Mouse (Mus musculus): Measurements from ENCODE around the gene D330020A13Rik. TPM values are rescaled to one million over a fixed set of nuclear protein-coding genes. Genes with fewer than 3 reads are reported as not detected.

The D330020A13Rik gene
- polyA plus RNA-seq, 1 experiment from 2014 or later, result not detected

- WGBS, result 47% methylated on average over 9 of the region's 9 CpGs
- no peak for ATAC-seq (ENCODE audit: insufficient read depth, low FRiP score)
- no peak overlapping the region for H3K9ac ChIP-seq (ENCODE audit: low read length)
- H3K27ac ChIP-seq (ENCODE audit: low read length), result no peak overlapping the region
- no peaks in the 10 kb centered on the region for H3K27me3 ChIP-seq (ENCODE audit: control insufficient read depth, insufficient read depth, low read length)
- H3K36me3 ChIP-seq (ENCODE audit: control insufficient read depth, insufficient read depth, low read length), result no peaks in the 10 kb centered on the region
- H3K4me3 ChIP-seq (replicated peaks; ENCODE audit: low read length), result no peak overlapping the region
- H3K4me2 ChIP-seq (ENCODE audit: low read depth, low read length), result no peak overlapping the region
- peaks cover 10% of the 10 kb centered on the region; the same call in 1 of the 2 replicates for H3K4me1 ChIP-seq (ENCODE audit: control insufficient read depth, insufficient read depth, low read length)
- no peaks in the 10 kb centered on the region for H3K9me3 ChIP-seq (replicated peaks; ENCODE audit: control insufficient read depth, low read length)
These were observed 34.7 kb upstream of the D330020A13Rik start for GRCm38 (mm10) chr6:120259481-120259880.

DNA sequence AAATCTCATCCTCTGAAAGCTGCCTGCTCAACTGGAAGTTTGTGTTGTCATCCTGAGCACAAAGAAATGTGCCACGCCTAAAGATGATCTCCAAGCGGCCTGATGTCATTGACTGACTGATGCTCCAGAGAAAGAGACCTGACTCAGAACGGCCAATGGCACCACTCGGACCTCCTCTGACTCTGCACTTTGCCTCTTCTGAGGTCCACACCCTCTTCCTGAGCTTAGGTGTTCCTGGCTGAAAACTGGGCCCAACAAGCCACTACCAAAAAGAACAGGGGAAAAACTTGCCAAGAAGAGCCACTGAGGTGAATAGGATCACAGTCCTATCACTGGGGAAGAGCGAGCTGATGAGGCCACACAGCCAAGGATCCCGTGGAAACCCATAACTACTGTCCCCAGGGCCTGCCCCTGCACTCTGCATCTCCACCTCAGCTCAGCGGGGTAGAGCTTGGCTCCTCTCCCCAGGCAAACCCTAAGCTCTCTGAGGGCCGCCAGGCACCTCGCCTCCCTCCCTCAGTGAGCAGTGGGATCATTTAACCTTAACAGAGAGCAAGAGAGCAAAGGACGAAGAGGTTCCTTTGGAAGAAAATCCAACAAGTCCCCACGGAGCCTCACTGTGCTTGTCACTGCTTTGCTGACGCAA is 31.2 kb upstream of the D330020A13Rik start:
- H3K9ac ChIP-seq (ENCODE audit: low read length), result no peak overlapping the region
- H3K4me1 ChIP-seq (ENCODE audit: control insufficient read depth, insufficient read depth, low read length), result peaks cover 4% of the 10 kb centered on the region; the same call in 1 of the 2 replicates
- no peaks in the 10 kb centered on the region for H3K9me3 ChIP-seq (replicated peaks; ENCODE audit: control insufficient read depth, low read length)
- WGBS, result 62% methylated on average over 12 of the region's 12 CpGs
- H3K4me3 ChIP-seq (replicated peaks; ENCODE audit: low read length), result no peak overlapping the region
- no peak overlapping the region for H3K27ac ChIP-seq (ENCODE audit: low read length)
- H3K36me3 ChIP-seq (ENCODE audit: control insufficient read depth, insufficient read depth, low read length), result no peaks in the 10 kb centered on the region
- H3K27me3 ChIP-seq (ENCODE audit: control insufficient read depth, insufficient read depth, low read length), result no peaks in the 10 kb centered on the region
- ATAC-seq (ENCODE audit: insufficient read depth, low FRiP score), result no peak
- H3K4me2 ChIP-seq (ENCODE audit: low read depth, low read length), result no peak overlapping the region

GRCm38 (mm10) chr6:120263608-120264007 is 30.6 kb upstream of the D330020A13Rik start:
- Histone ChIP-seq H3K4me3 (replicated peaks; ENCODE audit: low read length) (no peak overlapping the region), H3K27me3 (ENCODE audit: control insufficient read depth, insufficient read depth, low read length) (no peaks in the 10 kb centered on the region), H3K27ac (ENCODE audit: low read length) (no peak overlapping the region), H3K4me2 (ENCODE audit: low read depth, low read length) (no peak overlapping the region), H3K4me1 (ENCODE audit: control insufficient read depth, insufficient read depth, low read length) (peaks cover 4% of the 10 kb centered on the region; the same call in 1 of the 2 replicates), H3K9ac (ENCODE audit: low read length) (no peak overlapping the region), H3K9me3 (replicated peaks; ENCODE audit: control insufficient read depth, low read length) (no peaks in the 10 kb centered on the region), H3K36me3 (ENCODE audit: control insufficient read depth, insufficient read depth, low read length) (no peaks in the 10 kb centered on the region)
- 69% methylated on average over 7 of the region's 7 CpGs for WGBS
- ATAC-seq (ENCODE audit: insufficient read depth, low FRiP score), result no peak

GRCm38 (mm10) chr6:120264151-120264550 is 30.0 kb upstream of the D330020A13Rik start:
- no peak overlapping the region for H3K27ac ChIP-seq (ENCODE audit: low read length)

GRCm38 (mm10) chr6:120274181-120274580 is 20.0 kb upstream of the D330020A13Rik start:
- Histone ChIP-seq H3K27ac (ENCODE audit: low read length) (no peak overlapping the region), H3K4me3 (replicated peaks; ENCODE audit: low read length) (no peak overlapping the region), H3K27me3 (ENCODE audit: control insufficient read depth, insufficient read depth, low read length) (no peaks in the 10 kb centered on the region), H3K9ac (ENCODE audit: low read length) (no peak overlapping the region), H3K9me3 (replicated peaks; ENCODE audit: control insufficient read depth, low read length) (no peaks in the 10 kb centered on the region), H3K4me2 (ENCODE audit: low read depth, low read length) (no peak overlapping the region), H3K4me1 (ENCODE audit: control insufficient read depth, insufficient read depth, low read length) (0 out of 2 replicates have a peak, but pooled peaks cover 2% of the 10 kb centered on the region), H3K36me3 (ENCODE audit: control insufficient read depth, insufficient read depth, low read length) (no peaks in the 10 kb centered on the region)
- 73% methylated on average over 8 of the region's 8 CpGs for WGBS
- no peak for ATAC-seq (ENCODE audit: insufficient read depth, low FRiP score)

More at GRCm38 (mm10) chr6:120264151-120264550, 30.0 kb upstream of the D330020A13Rik start:
- Histone ChIP-seq H3K4me1 (ENCODE audit: control insufficient read depth, insufficient read depth, low read length) (peaks cover 4% of the 10 kb centered on the region; the same call in 1 of the 2 replicates), H3K4me3 (replicated peaks; ENCODE audit: low read length) (no peak overlapping the region), H3K9ac (ENCODE audit: low read length) (no peak overlapping the region), H3K36me3 (ENCODE audit: control insufficient read depth, insufficient read depth, low read length) (no peaks in the 10 kb centered on the region), H3K9me3 (replicated peaks; ENCODE audit: control insufficient read depth, low read length) (no peaks in the 10 kb centered on the region), H3K27me3 (ENCODE audit: control insufficient read depth, insufficient read depth, low read length) (no peaks in the 10 kb centered on the region), H3K4me2 (ENCODE audit: low read depth, low read length) (no peak overlapping the region)
- 32% methylated on average over 6 of the region's 6 CpGs for WGBS
- ATAC-seq (ENCODE audit: insufficient read depth, low FRiP score), result no peak

DNA sequence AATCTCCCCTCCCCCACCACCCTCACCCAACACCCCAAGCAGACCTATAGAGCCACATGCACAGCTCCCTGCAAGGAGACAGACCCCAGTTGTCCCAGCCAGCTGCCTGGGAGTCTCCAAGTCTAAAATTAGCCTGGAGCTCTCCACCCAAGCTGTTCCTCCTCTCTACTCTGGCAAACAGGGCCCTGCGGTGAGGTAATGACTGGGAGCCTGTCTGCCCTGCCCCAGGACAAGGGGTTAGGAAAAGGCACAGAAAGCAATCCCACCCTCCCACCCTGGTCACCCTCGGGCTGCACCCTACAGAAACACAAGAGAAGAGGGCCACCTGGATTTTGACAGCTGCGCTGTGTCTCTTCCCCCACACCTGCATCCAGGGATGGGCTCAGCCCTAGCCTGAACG is 19.3 kb upstream of the D330020A13Rik start:
- H3K27ac ChIP-seq (ENCODE audit: low read length), result no peak overlapping the region
- no peaks in the 10 kb centered on the region for H3K36me3 ChIP-seq (ENCODE audit: control insufficient read depth, insufficient read depth, low read length)
- H3K27me3 ChIP-seq (ENCODE audit: control insufficient read depth, insufficient read depth, low read length), result no peaks in the 10 kb centered on the region
- H3K4me1 ChIP-seq (ENCODE audit: control insufficient read depth, insufficient read depth, low read length), result 0 out of 2 replicates have a peak, but pooled peaks cover 2% of the 10 kb centered on the region
- H3K9me3 ChIP-seq (replicated peaks; ENCODE audit: control insufficient read depth, low read length), result no peaks in the 10 kb centered on the region
- ATAC-seq (ENCODE audit: insufficient read depth, low FRiP score), result peak; percentile 10; the same call in 1 of the 2 replicates
- 49% methylated on average over 4 of the region's 4 CpGs for WGBS
- no peak overlapping the region for H3K4me2 ChIP-seq (ENCODE audit: low read depth, low read length)
- no peak overlapping the region for H3K9ac ChIP-seq (ENCODE audit: low read length)
- H3K4me3 ChIP-seq (replicated peaks; ENCODE audit: low read length), result no peak overlapping the region

GRCm38 (mm10) chr6:120275301-120275700 is 18.9 kb upstream of the D330020A13Rik start:
- Histone ChIP-seq H3K9me3 (replicated peaks; ENCODE audit: control insufficient read depth, low read length) (no peaks in the 10 kb centered on the region), H3K27ac (ENCODE audit: low read length) (no peak overlapping the region), H3K36me3 (ENCODE audit: control insufficient read depth, insufficient read depth, low read length) (no peaks in the 10 kb centered on the region), H3K9ac (ENCODE audit: low read length) (no peak overlapping the region), H3K4me2 (ENCODE audit: low read depth, low read length) (no peak overlapping the region), H3K4me1 (ENCODE audit: control insufficient read depth, insufficient read depth, low read length) (0 out of 2 replicates have a peak, but pooled peaks cover 2% of the 10 kb centered on the region), H3K27me3 (ENCODE audit: control insufficient read depth, insufficient read depth, low read length) (no peaks in the 10 kb centered on the region), H3K4me3 (replicated peaks; ENCODE audit: low read length) (no peak overlapping the region)
- 36% methylated on average over 6 of the region's 6 CpGs for WGBS
- ATAC-seq (ENCODE audit: insufficient read depth, low FRiP score), result 0 out of 2 replicates have a peak, but pooled peaks have one; percentile 10

GRCm38 (mm10) chr6:120276874-120277449 is 17.2 kb upstream of the D330020A13Rik start:
- no peak for ATAC-seq (ENCODE audit: insufficient read depth, low FRiP score)
- no peaks in the 10 kb centered on the region for H3K9me3 ChIP-seq (replicated peaks; ENCODE audit: control insufficient read depth, low read length)
- H3K27me3 ChIP-seq (ENCODE audit: control insufficient read depth, insufficient read depth, low read length), result no peaks in the 10 kb centered on the region
- no peaks in the 10 kb centered on the region for H3K36me3 ChIP-seq (ENCODE audit: control insufficient read depth, insufficient read depth, low read length)
- no peak overlapping the region for H3K4me3 ChIP-seq (replicated peaks; ENCODE audit: low read length)
- 0 out of 2 replicates have a peak, but pooled peaks cover 2% of the 10 kb centered on the region for H3K4me1 ChIP-seq (ENCODE audit: control insufficient read depth, insufficient read depth, low read length)
- no peak overlapping the region for H3K4me2 ChIP-seq (ENCODE audit: low read depth, low read length)
- H3K27ac ChIP-seq (ENCODE audit: low read length), result no peak overlapping the region
- WGBS, result 62% methylated on average over 7 of the region's 7 CpGs
- no peak overlapping the region for H3K9ac ChIP-seq (ENCODE audit: low read length)

- H3K36me3 ChIP-seq (ENCODE audit: control insufficient read depth, insufficient read depth, low read length), result no peaks in the 10 kb centered on the region
- no peaks in the 10 kb centered on the region for H3K9me3 ChIP-seq (replicated peaks; ENCODE audit: control insufficient read depth, low read length)
- no peak overlapping the region for H3K27ac ChIP-seq (ENCODE audit: low read length)
- H3K4me3 ChIP-seq (replicated peaks; ENCODE audit: low read length), result no peak overlapping the region
- no peak overlapping the region for H3K4me2 ChIP-seq (ENCODE audit: low read depth, low read length)
- no peak overlapping the region for H3K9ac ChIP-seq (ENCODE audit: low read length)
- ATAC-seq (ENCODE audit: insufficient read depth, low FRiP score), result no peak
- no peaks in the 10 kb centered on the region for H3K4me1 ChIP-seq (ENCODE audit: control insufficient read depth, insufficient read depth, low read length)
- H3K27me3 ChIP-seq (ENCODE audit: control insufficient read depth, insufficient read depth, low read length), result no peaks in the 10 kb centered on the region
- 90% methylated on average over 9 of the region's 9 CpGs for WGBS
These were observed 6.9 kb upstream of the D330020A13Rik start for GRCm38 (mm10) chr6:120287279-120287678.

Data from stomach, embryonic 16.5 days (tissue).